Mouse (Mus musculus): ENCODE measurements around the gene Smagp. TPM values are rescaled to one million over a fixed set of nuclear protein-coding genes. Genes with fewer than 3 reads are reported as not detected.

The Smagp gene
- total RNA-seq, 1 experiment from 2014 or later = 50.1 TPM

GRCm38 (mm10) chr15:100590436-100590835 lies 46.3 kb downstream of the Smagp start:
- no peak for DNase-seq

GRCm38 (mm10) chr15:100588297-100588696 lies 48.4 kb downstream of the Smagp start:
- no peak for DNase-seq

DNA sequence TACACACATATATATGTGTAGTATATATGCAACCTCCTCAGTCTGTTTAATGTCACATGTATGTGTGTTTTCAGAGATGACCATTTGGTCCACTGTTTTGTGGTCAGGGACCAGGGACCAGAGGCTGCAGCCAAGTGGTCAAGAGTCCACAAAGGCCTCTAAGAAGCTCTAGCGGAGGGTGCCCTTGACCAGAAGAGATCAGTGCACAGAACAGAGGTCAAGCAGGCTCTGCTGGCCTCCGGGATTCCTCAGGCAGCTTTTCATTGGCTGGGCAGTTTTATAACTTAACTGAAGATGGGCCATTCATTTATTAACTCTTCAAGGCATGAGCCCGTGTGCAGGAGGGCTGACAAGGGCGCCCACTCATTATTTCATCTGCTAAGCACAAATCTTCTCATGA lies 49.6 kb downstream of the Smagp start:
- no peak for DNase-seq

- no peak for DNase-seq
These were observed 50.8 kb downstream of the Smagp start for GRCm38 (mm10) chr15:100585931-100586330.

DNA sequence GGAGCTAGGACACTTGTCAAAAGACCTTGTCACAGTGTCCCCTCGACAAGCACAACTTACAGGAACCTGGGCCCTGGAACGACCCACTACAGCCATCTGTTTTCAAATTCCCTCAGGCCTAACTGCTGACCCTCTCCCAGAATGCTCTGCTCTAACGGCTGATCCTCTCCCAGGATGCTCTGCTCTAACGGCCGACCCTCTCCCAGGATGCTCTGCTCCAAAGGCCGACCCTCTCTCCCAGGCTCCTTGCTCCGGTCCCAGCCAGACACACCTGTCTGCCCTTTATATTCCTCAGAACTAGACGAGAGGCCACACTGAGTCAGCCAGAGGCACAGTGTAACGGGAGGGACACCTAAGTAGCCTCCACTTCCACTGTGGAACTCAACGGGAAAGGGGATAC lies 56.6 kb downstream of the Smagp start:
- no peak for DNase-seq

DNA sequence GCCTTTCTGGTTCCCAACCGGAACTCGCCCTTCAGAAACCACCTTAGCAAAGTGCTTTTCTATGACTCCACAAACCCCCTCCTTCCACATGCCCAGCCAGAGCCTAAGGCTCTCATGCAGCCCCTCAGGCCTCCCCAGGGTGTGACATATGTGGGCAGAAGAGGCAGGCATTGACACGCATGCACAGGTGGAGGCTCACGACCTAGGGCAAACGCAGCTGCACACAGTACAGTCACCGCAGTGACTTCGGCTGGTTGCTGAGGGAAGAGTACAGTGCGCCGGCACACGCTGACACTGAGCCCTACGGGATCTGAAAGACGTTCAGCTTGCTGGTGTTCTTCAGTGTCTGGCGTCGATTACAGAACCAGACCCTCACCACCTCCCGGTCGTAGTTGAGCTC lies 58.8 kb downstream of the Smagp start:
- no peak for DNase-seq

DNA sequence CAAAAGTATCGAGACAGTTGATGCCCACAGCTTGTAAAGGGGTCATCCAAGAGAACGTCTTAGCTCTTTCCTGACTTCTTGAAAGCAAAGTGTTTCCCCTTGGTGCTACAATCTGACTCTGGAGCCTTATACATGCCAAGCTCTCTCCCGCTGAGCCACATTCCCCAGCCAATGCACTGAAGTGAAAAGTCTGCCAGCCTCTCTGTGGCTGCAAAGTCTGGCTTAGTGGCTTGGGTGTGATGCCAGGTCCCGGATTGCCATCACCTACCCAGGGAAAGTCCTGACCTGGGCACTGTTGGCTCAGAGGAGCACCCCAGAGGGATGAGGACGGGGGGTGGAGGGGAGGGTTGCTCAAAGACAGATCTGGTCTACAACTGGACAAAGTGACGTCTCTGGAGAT lies 59.9 kb downstream of the Smagp start:
- DNase-seq = no peak

GRCm38 (mm10) chr15:100576392-100576791 lies 60.3 kb downstream of the Smagp start:
- DNase-seq = no peak

GRCm38 (mm10) chr15:100575366-100575765 lies 61.4 kb downstream of the Smagp start:
- no peak for DNase-seq

DNA sequence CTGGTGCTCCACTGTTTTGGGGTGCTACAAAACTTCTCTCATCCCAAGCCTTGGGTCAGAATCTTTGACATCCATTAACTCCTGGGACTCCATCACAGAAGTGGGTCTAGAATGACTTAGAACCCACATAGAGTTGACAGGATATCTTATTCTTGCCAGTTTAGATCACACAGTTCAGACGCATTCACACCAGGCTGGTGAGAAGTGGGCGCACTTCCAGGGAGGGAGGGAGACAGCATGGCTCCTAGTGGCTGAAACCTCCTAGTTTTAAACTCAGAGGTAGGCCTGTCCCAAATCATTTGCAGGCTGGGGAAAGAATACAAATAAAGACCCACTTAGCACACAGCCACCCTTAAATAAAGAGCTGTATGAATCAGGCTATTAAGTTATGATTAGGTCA lies 62.4 kb downstream of the Smagp start:
- DNase-seq = no peak

- no peak for DNase-seq
These were observed 62.8 kb downstream of the Smagp start for GRCm38 (mm10) chr15:100573946-100574345.

Small RNA genes within 50 kb of the gene (microRNA-seq; reads per million reads assigned to microRNA genes)
- gene Mir6961 = 0 to 0.38 reads per million in 2 experiments

Other genes with a start within 250 kb of the Smagp start
- gene Gm5475, start 214.8 kb downstream of the Smagp start, total RNA-seq (2021) = 0.19 TPM in 2 replicates
- 95.8 and 102 TPM in 2 replicates for gene Slc11a2, start 211.9 kb downstream of the Smagp start, total RNA-seq (2021)
- gene Letmd1, start 167.9 kb downstream of the Smagp start, total RNA-seq (2021) = 287 and 307 TPM in 2 replicates
- gene Csrnp2, start 141.5 kb downstream of the Smagp start, total RNA-seq (2021) = 5.8 and 6.1 TPM in 2 replicates
- gene Tfcp2, start 84.9 kb downstream of the Smagp start, total RNA-seq (2021) = 19.9 and 25.0 TPM in 2 replicates
- 17.2 and 17.8 TPM in 2 replicates for gene Pou6f1, start 37.0 kb downstream of the Smagp start, total RNA-seq (2021)
- 208 and 209 TPM in 2 replicates for gene Dazap2, start 21.6 kb downstream of the Smagp start, total RNA-seq (2021)
- 3.6 and 14.8 TPM in 2 replicates for gene Bin2, start 32.6 kb upstream of the Smagp start, total RNA-seq (2021)
- gene Cela1, start 51.0 kb upstream of the Smagp start, total RNA-seq (2021) = 26.1 and 32.9 TPM in 2 replicates
- 8.1 and 11.9 TPM in 2 replicates for gene Galnt6, start 92.4 kb upstream of the Smagp start, total RNA-seq (2021)
- 10.4 and 14.6 TPM in 2 replicates for gene Slc4a8, start 124.8 kb upstream of the Smagp start, total RNA-seq (2021)
- 4.2 and 4.7 TPM in 2 replicates for gene Scn8a, start 232.9 kb upstream of the Smagp start, total RNA-seq (2021)